Mouse (Mus musculus): ENCODE measurements around the gene Cep170b. TPM values are rescaled to one million over a fixed set of nuclear protein-coding genes. Genes with fewer than 3 reads are reported as not detected.

Gene Cep170b
- polyA plus RNA-seq, 1 experiment from 2014 or later = 6.1 TPM

Small RNAs within 50 kb of the gene (microRNA-seq; reads per million reads assigned to microRNA genes)
- 2.2 reads per million for gene Mir6940

Other genes starting within 250 kb of the Cep170b start
- gene A530016L24Rik, start 231.0 kb upstream of the Cep170b start, polyA plus RNA-seq (2014; fragmentation: Nextera tagmentation; extraction: Ambion mirVana) = 5.6 and 6.4 TPM in 2 replicates
- 0.40 and 0.54 TPM in 2 replicates for gene Tmem179, start 203.7 kb upstream of the Cep170b start, polyA plus RNA-seq (2014; fragmentation: Nextera tagmentation; extraction: Ambion mirVana)
- gene Inf2, start 131.7 kb upstream of the Cep170b start, polyA plus RNA-seq (2014; fragmentation: Nextera tagmentation; extraction: Ambion mirVana) = 2.9 and 3.6 TPM in 2 replicates
- 88.3 and 89.7 TPM in 2 replicates for gene Adssl1, start 100.4 kb upstream of the Cep170b start, polyA plus RNA-seq (2014; fragmentation: Nextera tagmentation; extraction: Ambion mirVana)
- 136 and 153 TPM in 2 replicates for gene Siva1, start 75.8 kb upstream of the Cep170b start, polyA plus RNA-seq (2014; fragmentation: Nextera tagmentation; extraction: Ambion mirVana)
- 163 and 182 TPM in 2 replicates for gene Akt1, start 45.6 kb upstream of the Cep170b start, polyA plus RNA-seq (2014; fragmentation: Nextera tagmentation; extraction: Ambion mirVana)
- gene Zbtb42, start 41.6 kb upstream of the Cep170b start, polyA plus RNA-seq (2014; fragmentation: Nextera tagmentation; extraction: Ambion mirVana) = 5.3 and 6.7 TPM in 2 replicates
- gene Pld4, start 40.2 kb downstream of the Cep170b start, polyA plus RNA-seq (2014; fragmentation: Nextera tagmentation; extraction: Ambion mirVana) = 6.0 and 6.8 TPM in 2 replicates
- 1.9 and 3.1 TPM in 2 replicates for gene Ahnak2, start 82.2 kb downstream of the Cep170b start, polyA plus RNA-seq (2014; fragmentation: Nextera tagmentation; extraction: Ambion mirVana)
- gene Clba1, start 88.5 kb downstream of the Cep170b start, polyA plus RNA-seq (2014; fragmentation: Nextera tagmentation; extraction: Ambion mirVana) = 7.1 and 7.9 TPM in 2 replicates
- 40.4 and 42.0 TPM in 2 replicates for gene Cdca4, start 109.0 kb downstream of the Cep170b start, polyA plus RNA-seq (2014; fragmentation: Nextera tagmentation; extraction: Ambion mirVana)
- 0.08 and 0.15 TPM in 2 replicates for gene Gpr132, start 147.8 kb downstream of the Cep170b start, polyA plus RNA-seq (2014; fragmentation: Nextera tagmentation; extraction: Ambion mirVana)
- gene Jag2, start 209.3 kb downstream of the Cep170b start, polyA plus RNA-seq (2014; fragmentation: Nextera tagmentation; extraction: Ambion mirVana) = 3.4 and 4.7 TPM in 2 replicates
- gene Nudt14, start 221.7 kb downstream of the Cep170b start, polyA plus RNA-seq (2014; fragmentation: Nextera tagmentation; extraction: Ambion mirVana) = 44.2 and 53.9 TPM in 2 replicates

All from heart, embryonic 14.5 days (tissue).